Mouse (Mus musculus): ENCODE results near the gene Arfgap3.

DNA sequence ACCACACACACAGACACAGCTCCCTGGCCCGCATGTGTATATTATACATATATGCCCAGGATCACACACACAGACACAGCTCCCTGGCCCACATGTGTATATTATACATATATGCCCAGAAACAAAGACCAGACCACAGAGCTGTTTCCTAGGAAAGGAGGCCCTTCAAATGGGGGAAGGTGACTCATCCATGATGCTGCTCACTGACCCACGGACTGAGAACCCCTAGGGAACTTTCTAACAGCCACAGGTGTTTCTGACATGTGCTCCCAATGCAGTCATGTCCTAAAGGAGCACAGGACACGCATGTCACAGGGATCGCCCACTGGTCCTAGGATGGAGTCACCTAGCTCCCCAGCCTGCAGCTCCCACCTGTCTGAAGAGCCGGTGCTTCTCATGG, 40.2 kb downstream of the Arfgap3 start:
- no peak for TF ChIP-seq POLR2A (IDR thresholded peaks at IDR 0.05; ENCODE audit: low read depth, low read length)
- TF ChIP-seq CTCF (IDR thresholded peaks at IDR 0.05; ENCODE audit: extremely low read depth, insufficient read length, insufficient replicate concordance, low read depth, low read length), result no peak
